Mouse (Mus musculus) midbrain, embryonic 16.5 days (tissue): Measurements from ENCODE around the gene 1600014C23Rik. TPM values are rescaled to one million over a fixed set of nuclear protein-coding genes. Genes with fewer than 3 reads are reported as not detected.

ENCODE experiments used
- ATAC-seq: fragments of 200-750 bp; cut with Nextera tagmentation; 2 replicates; pipeline ENCODE4 v1.8.0; 2017; ENCODE audit warnings: moderate TSS enrichment
- H3K27ac ChIP-seq: fragments of 300-500 bp; sonication (generic); 2 replicates; pipeline ENCODE4 v1.5.1; 2014; ENCODE audit warnings: mild to moderate bottlenecking, low read length, mixed read lengths
- H3K27me3 ChIP-seq: fragments of 300-500 bp; sonication (generic); 2 replicates; pipeline ENCODE4 v1.6.1; 2014; ENCODE audit warnings: low read depth, low read length, mixed read lengths; ENCODE audit not compliant: control insufficient read depth, insufficient read depth
- H3K36me3 ChIP-seq: fragments of 300-500 bp; sonication (generic); 2 replicates; pipeline ENCODE4 v1.6.1; 2014; ENCODE audit warnings: mild to moderate bottlenecking, low read length, moderate library complexity, mixed read lengths; ENCODE audit not compliant: control insufficient read depth, insufficient read depth
- H3K4me1 ChIP-seq: fragments of 300-500 bp; sonication (generic); 2 replicates; pipeline ENCODE4 v1.6.1; 2014; ENCODE audit warnings: mild to moderate bottlenecking, low read length, mixed read lengths; ENCODE audit not compliant: control insufficient read depth, insufficient read depth
- H3K4me2 ChIP-seq: fragments of 300-500 bp; sonication (generic); 2 replicates; pipeline ENCODE4 v1.6.1; 2014; ENCODE audit warnings: mild to moderate bottlenecking, low read length, mixed read lengths
- H3K4me3 ChIP-seq: fragments of 300-500 bp; sonication (generic); 2 replicates; pipeline ENCODE4 v1.5.1; 2014; ENCODE audit warnings: low read depth, mild to moderate bottlenecking, low read length, moderate library complexity, mixed read lengths
- H3K9ac ChIP-seq: fragments of 300-500 bp; sonication (generic); 2 replicates; pipeline ENCODE4 v1.6.1; 2014; ENCODE audit warnings: low read depth, low read length, mixed read lengths
- H3K9me3 ChIP-seq: fragments of 300-500 bp; sonication (generic); replicated peaks from 2 replicates; pipeline ENCODE4 v1.6.1; 2014; ENCODE audit warnings: mild to moderate bottlenecking, low read length, mixed read lengths; ENCODE audit not compliant: control insufficient read depth, poor library complexity, severe bottlenecking
- WGBS: fragments of 180-500 bp; shearing (Covaris S2); extraction: QIAGEN DNeasy Blood & Tissue Kit; methylation state at CpG from one replicate; pipeline ENCODE4 v1.1.7; 2014; 5-methylcytosine and 5-hydroxymethylcytosine counted together
- polyA plus RNA-seq: library from polyadenylated mRNA; unstranded; fragments of >200 nt; fragmentation: Nextera tagmentation; extraction: Ambion mirVana; gene quantifications from 2 replicates; pipeline ENCODE4 v1.2.1, GENCODE M21; 2015

Gene 1600014C23Rik
- polyA plus RNA-seq, 1 experiment from 2014 or later = not detected

GRCm38 (mm10) chr17:45693812-45694565, 39.7 kb downstream of the 1600014C23Rik start:
- H3K27ac ChIP-seq = no peak overlapping the region
- H3K36me3 ChIP-seq = peaks cover 6% of the 10 kb centered on the region
- H3K9ac ChIP-seq = no peak overlapping the region
- 86% methylated on average over 16 of the region's 18 CpGs for WGBS
- no peaks in the 10 kb centered on the region for H3K4me1 ChIP-seq
- ATAC-seq = no peak
- no peaks in the 10 kb centered on the region for H3K27me3 ChIP-seq
- H3K4me2 ChIP-seq = no peak overlapping the region
- no peaks in the 10 kb centered on the region for H3K9me3 ChIP-seq
- H3K4me3 ChIP-seq = no peak overlapping the region

- Histone ChIP-seq H3K4me2 (no peak overlapping the region), H3K4me1 (peaks cover 7% of the 10 kb centered on the region), H3K27me3 (no peaks in the 10 kb centered on the region), H3K27ac (no peak overlapping the region), H3K9ac (no peak overlapping the region), H3K4me3 (no peak overlapping the region), H3K36me3 (no peaks in the 10 kb centered on the region), H3K9me3 (no peaks in the 10 kb centered on the region)
- no peak for ATAC-seq
- WGBS = 90% methylated on average over 5 of the region's 5 CpGs
Observed at GRCm38 (mm10) chr17:45692159-45692558, 41.5 kb downstream of the 1600014C23Rik start.

GRCm38 (mm10) chr17:45690044-45690443, 43.6 kb downstream of the 1600014C23Rik start:
- no peak for ATAC-seq
- H3K9ac ChIP-seq = no peak overlapping the region
- no peak overlapping the region for H3K4me2 ChIP-seq
- no peak overlapping the region for H3K4me3 ChIP-seq
- H3K27me3 ChIP-seq = no peaks in the 10 kb centered on the region
- 94% methylated on average over 4 of the region's 4 CpGs for WGBS
- H3K36me3 ChIP-seq = no peaks in the 10 kb centered on the region
- H3K4me1 ChIP-seq = peaks cover 13% of the 10 kb centered on the region
- H3K9me3 ChIP-seq = no peaks in the 10 kb centered on the region
- no peak overlapping the region for H3K27ac ChIP-seq

GRCm38 (mm10) chr17:45689120-45689519, 44.5 kb downstream of the 1600014C23Rik start:
- WGBS = 91% methylated on average over 9 of the region's 9 CpGs
- no peak overlapping the region for H3K4me2 ChIP-seq
- peaks cover 20% of the 10 kb centered on the region for H3K4me1 ChIP-seq
- H3K9ac ChIP-seq = no peak overlapping the region
- no peaks in the 10 kb centered on the region for H3K27me3 ChIP-seq
- no peak overlapping the region for H3K4me3 ChIP-seq
- no peaks in the 10 kb centered on the region for H3K36me3 ChIP-seq
- no peaks in the 10 kb centered on the region for H3K9me3 ChIP-seq
- no peak overlapping the region for H3K27ac ChIP-seq
- ATAC-seq = no peak

GRCm38 (mm10) chr17:45686716-45687115, 46.9 kb downstream of the 1600014C23Rik start, which contains the start of gene Tmem63b:
Gene Tmem63b (minus strand): TSS chr17:45686905.
- Histone ChIP-seq H3K9ac (peak within 1 kb of the TSS; percentile 98), H3K4me3 (peak within 1 kb of the TSS; percentile 68), H3K27me3 (no peaks in the 10 kb centered on the region), H3K9me3 (no peaks in the 10 kb centered on the region), H3K4me2 (peak within 1 kb of the TSS; percentile 84), H3K4me1 (peaks cover 29% of the 10 kb centered on the region), H3K36me3 (no peaks in the 10 kb centered on the region), H3K27ac (peak within 1 kb of the TSS; percentile 94)
- ATAC-seq = peak; percentile 16
- 5% methylated on average over 12 of the region's 12 CpGs for WGBS

- H3K9me3 ChIP-seq = no peaks in the 10 kb centered on the region
- peak within 1 kb of the TSS; percentile 84 for H3K4me2 ChIP-seq
- H3K4me1 ChIP-seq = peaks cover 29% of the 10 kb centered on the region
- no peaks in the 10 kb centered on the region for H3K27me3 ChIP-seq
- ATAC-seq = peak; percentile 82
- peak within 1 kb of the TSS; percentile 68 for H3K4me3 ChIP-seq
- H3K27ac ChIP-seq = peak within 1 kb of the TSS; percentile 94
- under 1% methylated on average over 32 of the region's 50 CpGs for WGBS
- peak within 1 kb of the TSS; percentile 98 for H3K9ac ChIP-seq
- no peaks in the 10 kb centered on the region for H3K36me3 ChIP-seq
Observed at GRCm38 (mm10) chr17:45686093-45686619, 47.5 kb downstream of the 1600014C23Rik start, which contains the start of gene Mrpl14. Gene Mrpl14 (plus strand): TSS chr17:45686322.

GRCm38 (mm10) chr17:45685171-45686092, 48.2 kb downstream of the 1600014C23Rik start:
- no peaks in the 10 kb centered on the region for H3K27me3 ChIP-seq
- peak overlapping the region; percentile 84 for H3K4me2 ChIP-seq
- peak overlapping the region; percentile 98 for H3K9ac ChIP-seq
- peak overlapping the region; percentile 68 for H3K4me3 ChIP-seq
- peaks cover 35% of the 10 kb centered on the region for H3K4me1 ChIP-seq
- H3K27ac ChIP-seq = peak overlapping the region; percentile 94
- no peaks in the 10 kb centered on the region for H3K9me3 ChIP-seq
- ATAC-seq = peak; percentile 60
- no peaks in the 10 kb centered on the region for H3K36me3 ChIP-seq
- under 1% methylated on average over 57 of the region's 58 CpGs for WGBS

GRCm38 (mm10) chr17:45684667-45685131, 48.9 kb downstream of the 1600014C23Rik start:
- no peaks in the 10 kb centered on the region for H3K9me3 ChIP-seq
- H3K27ac ChIP-seq = peak overlapping the region; percentile 94
- peak overlapping the region; percentile 68 for H3K4me3 ChIP-seq
- no peaks in the 10 kb centered on the region for H3K27me3 ChIP-seq
- ATAC-seq = peak; percentile 30; the same call in 1 of the 2 replicates
- H3K4me1 ChIP-seq = peaks cover 36% of the 10 kb centered on the region
- 21% methylated on average over 14 of the region's 14 CpGs for WGBS
- peak overlapping the region; percentile 84 for H3K4me2 ChIP-seq
- no peaks in the 10 kb centered on the region for H3K36me3 ChIP-seq
- H3K9ac ChIP-seq = peak overlapping the region; percentile 98
